Mouse (Mus musculus) megakaryocyte, adult 5-6 weeks (primary cell): ENCODE results near the gene Idh2. TPM values are rescaled to one million over a fixed set of nuclear protein-coding genes. Genes with fewer than 3 reads are reported as not detected.
A peak's percentile ranks its signal among the peaks of the same experiment; 100 is the strongest.

Experiments used
- ATAC-seq: 2 replicates; pipeline ENCODE4 v1.8.0; 2016; ENCODE audit warnings: mild to moderate bottlenecking, inconsistent platforms; ENCODE audit not compliant: poor library complexity, severe bottlenecking
- total RNA-seq, 2 experiments: library from RNA; stranded (forward) in 1 of 2; stranded (reverse) in 1 of 2; fragments of 153-499, 151-499 nt in 1 of 2; fragments of 221-1000, 200-1000 nt in 1 of 2; gene quantifications; 2 replicates each; pipeline versions ENCODE4 v1.2.3 to v1.2.4; 2015 to 2017

Idh2 gene
- total RNA-seq, 2 experiments from 2014 or later: 74.9 to 90.4 TPM

GRCm38 (mm10) chr7:80090191-80091003, 24.8 kb downstream of the Idh2 start:
- ATAC-seq: no peak

GRCm38 (mm10) chr7:80088191-80088590, 27.0 kb downstream of the Idh2 start:
- no peak for ATAC-seq

- ATAC-seq: no peak
Measured at GRCm38 (mm10) chr7:80085970-80086715, 29.0 kb downstream of the Idh2 start.

- peak; percentile 47 for ATAC-seq
Measured at GRCm38 (mm10) chr7:80084484-80084931, 30.7 kb downstream of the Idh2 start.

GRCm38 (mm10) chr7:80081586-80082554, 33.3 kb downstream of the Idh2 start:
- no peak for ATAC-seq

GRCm38 (mm10) chr7:80078792-80079301, 36.3 kb downstream of the Idh2 start:
- peak; percentile 67 for ATAC-seq

GRCm38 (mm10) chr7:80077801-80078200, 37.4 kb downstream of the Idh2 start:
- ATAC-seq: no peak

GRCm38 (mm10) chr7:80076961-80077716, 38.1 kb downstream of the Idh2 start:
- no peak for ATAC-seq

- no peak for ATAC-seq
Measured at GRCm38 (mm10) chr7:80075946-80076583, 39.1 kb downstream of the Idh2 start.

- ATAC-seq: peak; percentile 79
Measured at GRCm38 (mm10) chr7:80074921-80075441, 40.2 kb downstream of the Idh2 start.

- ATAC-seq: no peak
Measured at GRCm38 (mm10) chr7:80073506-80073905, 41.7 kb downstream of the Idh2 start.

- no peak for ATAC-seq
Measured at GRCm38 (mm10) chr7:80072297-80072696, 42.9 kb downstream of the Idh2 start.

GRCm38 (mm10) chr7:80071209-80071608, 44.0 kb downstream of the Idh2 start:
- no peak for ATAC-seq

- ATAC-seq: no peak
Measured at GRCm38 (mm10) chr7:80069615-80070327, 45.4 kb downstream of the Idh2 start.

- ATAC-seq: no peak
Measured at GRCm38 (mm10) chr7:80068341-80068740, 46.9 kb downstream of the Idh2 start.

- no peak for ATAC-seq
Measured at GRCm38 (mm10) chr7:80066675-80067455, 48.3 kb downstream of the Idh2 start.

GRCm38 (mm10) chr7:80065250-80065649, 49.9 kb downstream of the Idh2 start:
- no peak for ATAC-seq
